Mouse (Mus musculus): ENCODE results near the gene Zfp953. TPM values are rescaled to one million over a fixed set of nuclear protein-coding genes. Genes with fewer than 3 reads are reported as not detected.
"Not testable (repeated sequence)": the region's sequence is repeated elsewhere in the genome, so short reads cannot be mapped to it uniquely, and the experiment has no call there.

Zfp953 gene
- 0.90 and 2.1 TPM in 2 replicates for polyA plus RNA-seq (2011; ENCODE audit: insufficient read depth, insufficient read length, low replicate concordance, missing spikeins)

GRCm38 (mm10) chr13:67360131-67360744 is at the start of gene Zfp953, which contains the start of gene Gm28044:
Zfp953 (minus strand) TSS chr13:67360605.
Gm28044 (minus strand) TSS chr13:67360536.
- H3K27ac ChIP-seq (ENCODE audit: control insufficient read depth, insufficient read depth, low read depth, low read length, poor library complexity): peak within 1 kb of the TSS; percentile 25
- H3K4me1 ChIP-seq (ENCODE audit: control insufficient read depth, insufficient read depth, low read length): no peaks in the 10 kb centered on the region
- peak within 1 kb of the TSS; percentile 81 for H3K4me3 ChIP-seq (replicated peaks; ENCODE audit: control insufficient read depth, low read depth, low read length)
- WGBS: under 1% methylated on average over 15 of the region's 15 CpGs
- TF ChIP-seq POLR2A (IDR thresholded peaks at IDR 0.05; ENCODE audit: borderline replicate concordance, control insufficient read depth, low read depth, low read length) (no peak), CTCF (IDR thresholded peaks at IDR 0.05; ENCODE audit: control insufficient read depth, insufficient read depth, low read length) (no peak; the same call in 1 of the 2 replicates)

- Histone ChIP-seq H3K4me3 (replicated peaks; ENCODE audit: control insufficient read depth, low read depth, low read length) (peak within 1 kb of the TSS; percentile 82), H3K27ac (ENCODE audit: control insufficient read depth, insufficient read depth, low read depth, low read length, poor library complexity) (peak within 1 kb of the TSS; percentile 69)
- WGBS: 4% methylated on average over 16 of the region's 16 CpGs
- not testable (repeated sequence) for H3K4me1 ChIP-seq (ENCODE audit: control insufficient read depth, insufficient read depth, low read length)
Observed at GRCm38 (mm10) chr13:67399183-67399903, 38.9 kb upstream of the Zfp953 start, which contains the start of gene Zfp429. Zfp429 (minus strand) TSS chr13:67399819.

DNA sequence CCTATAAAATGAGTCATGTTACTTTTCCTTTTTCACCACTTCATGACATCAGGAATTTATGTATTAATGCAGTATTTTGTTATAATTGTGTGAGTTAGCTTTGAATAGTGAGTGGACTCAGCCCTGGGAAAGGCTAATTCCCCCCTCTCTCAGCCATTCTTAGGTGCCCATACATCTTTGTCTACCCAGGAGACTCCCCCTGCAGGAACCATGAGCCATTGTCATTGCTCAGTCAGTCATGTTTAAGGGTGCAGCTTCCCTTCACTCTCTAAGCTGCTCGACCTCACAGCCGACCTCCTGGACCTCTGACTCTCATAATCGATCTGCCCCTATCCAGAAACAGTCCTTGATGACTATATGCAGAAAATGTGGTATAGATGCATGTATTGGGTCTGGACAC is 15.8 kb upstream of the Zfp953 start:
- not testable (repeated sequence) for H3K27ac ChIP-seq (ENCODE audit: control insufficient read depth, insufficient read depth, low read depth, low read length, poor library complexity); H3K4me1 ChIP-seq (ENCODE audit: control insufficient read depth, insufficient read depth, low read length); H3K4me3 ChIP-seq (replicated peaks; ENCODE audit: control insufficient read depth, low read depth, low read length)
- 48% methylated on average over 3 of the region's 3 CpGs for WGBS

GRCm38 (mm10) chr13:67375050-67375911 is 14.9 kb upstream of the Zfp953 start, which contains the start of the genes Gm28041 and Zfp456:
Gm28041 (minus strand) TSS chr13:67375733.
Zfp456 (minus strand) TSS chr13:67375810.
- Histone ChIP-seq H3K27ac (ENCODE audit: control insufficient read depth, insufficient read depth, low read depth, low read length, poor library complexity) (peak within 1 kb of the TSS; percentile 46; the same call in 1 of the 2 replicates), H3K4me3 (replicated peaks; ENCODE audit: control insufficient read depth, low read depth, low read length) (peak within 1 kb of the TSS; percentile 81)
- not testable (repeated sequence) for H3K4me1 ChIP-seq (ENCODE audit: control insufficient read depth, insufficient read depth, low read length)
- WGBS: 7% methylated on average over 14 of the region's 15 CpGs

GRCm38 (mm10) chr13:67351854-67352253 is 8.6 kb downstream of the Zfp953 start:
- Histone ChIP-seq H3K4me3 (replicated peaks; ENCODE audit: control insufficient read depth, low read depth, low read length) (no peak overlapping the region), H3K27ac (ENCODE audit: control insufficient read depth, insufficient read depth, low read depth, low read length, poor library complexity) (no peak overlapping the region), H3K4me1 (ENCODE audit: control insufficient read depth, insufficient read depth, low read length) (no peaks in the 10 kb centered on the region)
- TF ChIP-seq CTCF (IDR thresholded peaks at IDR 0.05; ENCODE audit: control insufficient read depth, insufficient read depth, low read length): no peak
- TF ChIP-seq POLR2A (IDR thresholded peaks at IDR 0.05; ENCODE audit: borderline replicate concordance, control insufficient read depth, low read depth, low read length): no peak

DNA sequence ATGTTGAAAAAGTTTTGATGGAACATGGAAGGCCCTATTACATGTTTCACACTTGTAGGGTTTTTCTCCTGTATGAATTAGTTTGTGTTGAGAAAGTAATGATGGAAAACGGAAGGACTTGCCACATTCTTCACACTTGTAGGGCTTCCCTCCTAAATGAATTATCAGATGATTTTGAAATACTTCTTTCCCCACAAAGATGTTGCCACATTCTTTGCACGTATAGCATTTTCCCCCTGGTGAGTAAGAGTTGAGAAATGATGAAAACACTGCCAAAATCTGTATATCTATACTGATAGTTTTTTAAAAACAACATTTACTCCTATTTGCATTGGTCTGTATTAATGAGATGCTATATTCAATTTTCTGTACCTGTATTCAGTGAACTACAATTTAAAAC is 17.0 kb downstream of the Zfp953 start:
- Histone ChIP-seq H3K4me1 (ENCODE audit: control insufficient read depth, insufficient read depth, low read length) (no peaks in the 10 kb centered on the region), H3K27ac (ENCODE audit: control insufficient read depth, insufficient read depth, low read depth, low read length, poor library complexity) (no peak overlapping the region), H3K4me3 (replicated peaks; ENCODE audit: control insufficient read depth, low read depth, low read length) (no peak overlapping the region)
- WGBS: 45% methylated on average over 2 of the region's 2 CpGs
- TF ChIP-seq CTCF (IDR thresholded peaks at IDR 0.05; ENCODE audit: control insufficient read depth, insufficient read depth, low read length) (no peak), POLR2A (IDR thresholded peaks at IDR 0.05; ENCODE audit: borderline replicate concordance, control insufficient read depth, low read depth, low read length) (no peak)

GRCm38 (mm10) chr13:67332877-67333276 is 27.5 kb downstream of the Zfp953 start:
- peaks cover 1% of the 10 kb centered on the region; the same call in 1 of the 2 replicates for H3K4me1 ChIP-seq (ENCODE audit: control insufficient read depth, insufficient read depth, low read length)
- H3K4me3 ChIP-seq (replicated peaks; ENCODE audit: control insufficient read depth, low read depth, low read length): no peak overlapping the region
- TF ChIP-seq POLR2A (IDR thresholded peaks at IDR 0.05; ENCODE audit: borderline replicate concordance, control insufficient read depth, low read depth, low read length) (no peak), CTCF (IDR thresholded peaks at IDR 0.05; ENCODE audit: control insufficient read depth, insufficient read depth, low read length) (no peak)
- H3K27ac ChIP-seq (ENCODE audit: control insufficient read depth, insufficient read depth, low read depth, low read length, poor library complexity): no peak overlapping the region
- WGBS: 68% methylated on average over 1 of the region's 1 CpGs

DNA sequence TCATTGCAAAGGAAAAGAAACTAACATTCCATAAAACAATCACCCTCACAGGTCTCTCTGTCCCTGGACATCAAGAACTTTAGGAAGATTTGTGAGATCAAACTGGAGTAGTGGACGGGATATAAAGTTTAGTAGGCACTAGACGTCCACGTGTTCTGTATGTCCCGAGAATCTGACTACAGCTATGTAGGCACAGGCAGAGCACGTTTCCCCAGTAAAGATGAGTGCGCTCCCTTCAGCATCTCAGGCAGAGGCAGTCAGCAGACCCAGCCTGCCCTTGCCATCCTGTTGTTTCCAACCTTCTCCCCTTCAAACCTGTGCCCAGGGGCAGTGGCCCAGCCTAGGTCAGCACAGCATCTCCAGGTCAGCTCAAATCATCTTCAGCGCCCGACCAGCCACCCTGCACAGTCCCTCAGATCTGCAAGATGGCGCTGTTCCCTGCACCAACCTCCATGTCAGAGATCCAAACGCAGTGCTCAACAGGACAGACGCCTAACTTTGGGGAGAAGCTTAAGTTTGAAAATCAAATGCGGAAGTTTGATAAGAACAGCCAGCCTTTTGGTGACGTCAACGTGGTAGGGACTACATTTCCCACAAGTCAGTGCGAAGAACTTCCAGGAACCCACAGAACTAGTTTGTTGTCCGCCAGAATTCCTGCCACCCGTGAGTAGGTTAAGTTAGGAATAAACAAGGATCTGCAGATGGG is 28.2 kb downstream of the Zfp953 start, which contains the start of gene Zfp595:
Gene Zfp595 (minus strand): TSS at position 552 of the 706 bp plus-strand sequence.
- H3K27ac ChIP-seq (ENCODE audit: control insufficient read depth, insufficient read depth, low read depth, low read length, poor library complexity): peak within 1 kb of the TSS; percentile 44
- TF ChIP-seq POLR2A (IDR thresholded peaks at IDR 0.05; ENCODE audit: borderline replicate concordance, control insufficient read depth, low read depth, low read length): peak; percentile 28; the same call in 1 of the 2 replicates
- peak; percentile 56 for TF ChIP-seq CTCF (IDR thresholded peaks at IDR 0.05; ENCODE audit: control insufficient read depth, insufficient read depth, low read length)
- peak within 1 kb of the TSS; percentile 83 for H3K4me3 ChIP-seq (replicated peaks; ENCODE audit: control insufficient read depth, low read depth, low read length)
- H3K4me1 ChIP-seq (ENCODE audit: control insufficient read depth, insufficient read depth, low read length): peaks cover 1% of the 10 kb centered on the region; the same call in 1 of the 2 replicates
- WGBS: 3% methylated on average over 17 of the region's 17 CpGs

Measured in bone marrow, adult 2 months (tissue).